Mouse (Mus musculus): ENCODE measurements around the gene Tex13c1.

The Tex13c1 gene

GRCm38 (mm10) chrX:43590860-43591259, at the start of gene Tex13c1:
Tex13c1 (plus strand) TSS chrX:43591160.
- no peak for DNase-seq

All from thymus, adult 18-20 months (tissue).